Mouse (Mus musculus) bone marrow macrophage, adult 2 months (primary cell): ENCODE results near the gene Smok3c.

Experiments
- CTCF ChIP-seq: IDR thresholded peaks from 2 replicates; pipeline ENCODE4 v1.5.1; 2012; ENCODE audit warnings: low read depth, mild to moderate bottlenecking, low read length, moderate library complexity
- POLR2A ChIP-seq: IDR thresholded peaks from 2 replicates; pipeline ENCODE4 v1.6.1; 2012; ENCODE audit warnings: mild to moderate bottlenecking, low read depth, low read length, borderline replicate concordance

GRCm38 (mm10) chr5:138012382-138012781 lies 40.6 kb upstream of the Smok3c start:
- TF ChIP-seq POLR2A (no peak), CTCF (no peak)
